Mouse (Mus musculus) embryonic facial prominence, embryonic 10.5 days (tissue): ENCODE data around the gene Tmem91. TPM values are rescaled to one million over a fixed set of nuclear protein-coding genes. Genes with fewer than 3 reads are reported as not detected.

Experiments used
- DNase-seq: peaks from one replicate; pipeline ENCODE4 v3.0.0-alpha.2; 2017; ENCODE audit warnings: low spot score
- H3K27ac ChIP-seq: fragments of 300-500 bp; sonication (generic); replicated peaks from 2 replicates; pipeline ENCODE4 v1.5.1; 2016; ENCODE audit warnings: mild to moderate bottlenecking
- H3K27me3 ChIP-seq: fragments of 300-500 bp; sonication (generic); replicated peaks from 2 replicates; pipeline ENCODE4 v1.6.1; 2016; ENCODE audit warnings: low read depth, mild to moderate bottlenecking; ENCODE audit not compliant: poor library complexity, severe bottlenecking
- H3K36me3 ChIP-seq: fragments of 300-500 bp; sonication (generic); replicated peaks from 2 replicates; pipeline ENCODE4 v1.6.1; 2016; ENCODE audit warnings: mild to moderate bottlenecking, moderate library complexity
- H3K4me1 ChIP-seq: fragments of 300-500 bp; sonication (generic); 2 replicates; pipeline ENCODE4 v1.6.1; 2016
- H3K4me3 ChIP-seq: fragments of 300-500 bp; sonication (generic); 2 replicates; pipeline ENCODE4 v1.5.1; 2016; ENCODE audit warnings: mild to moderate bottlenecking, moderate library complexity
- H3K9me3 ChIP-seq: fragments of 300-500 bp; sonication (generic); 2 replicates; pipeline ENCODE4 v1.6.1; 2016; ENCODE audit warnings: mild to moderate bottlenecking
- WGBS: fragments of 180-500 bp; shearing (Covaris S2); methylation state at CpG from one replicate; pipeline ENCODE4 v1.1.7; 2016; 5-methylcytosine and 5-hydroxymethylcytosine counted together
- polyA plus RNA-seq: library from polyadenylated mRNA; unstranded; fragments of >200 nt; fragmentation: Nextera tagmentation; extraction: Ambion mirVana; gene quantifications from 2 replicates; pipeline ENCODE4 v1.2.1, GENCODE M21; 2016

Tmem91 gene
- polyA plus RNA-seq, 1 experiment from 2014 or later = 3.6 TPM

DNA sequence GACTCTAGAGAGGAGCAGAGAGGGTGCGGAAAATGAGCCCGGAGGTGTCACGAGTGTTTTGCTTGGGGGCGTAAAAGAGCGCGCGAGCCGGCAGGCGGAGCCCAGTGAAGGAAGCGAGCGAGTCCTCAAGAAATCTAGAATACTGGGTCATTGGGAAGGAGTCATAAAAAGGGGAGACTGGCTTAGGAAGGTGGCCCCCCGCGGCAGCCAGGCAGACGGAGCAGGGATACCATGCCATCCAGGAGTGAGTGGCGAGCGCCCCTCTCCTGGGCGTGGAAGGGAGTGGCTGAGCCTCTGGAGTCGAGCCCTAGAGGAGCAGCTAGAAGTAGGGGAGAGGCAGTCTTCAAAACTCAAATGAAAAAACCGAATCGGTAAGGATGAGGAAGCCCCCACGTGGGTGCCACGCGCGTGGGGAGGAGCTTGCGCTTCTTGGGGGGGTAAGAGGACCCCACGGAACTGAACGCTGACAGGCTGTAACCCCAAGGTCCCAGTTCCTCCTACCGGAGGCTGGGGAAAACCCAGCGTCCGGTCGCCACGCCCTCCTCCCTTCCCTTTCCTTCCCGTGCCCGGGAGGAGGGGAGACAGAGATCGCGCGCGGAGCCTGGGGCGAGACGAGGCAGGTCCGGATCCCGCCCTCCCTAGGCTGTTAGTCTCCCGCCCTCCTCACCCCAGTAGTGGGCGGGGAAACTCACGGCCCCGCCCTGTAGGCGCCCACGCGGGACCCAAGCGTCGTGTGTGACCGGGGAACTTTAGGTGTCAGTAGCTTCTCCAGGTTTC is 14.0 kb upstream of the Tmem91 start:
- 0 out of 2 replicates have a peak, but pooled peaks cover 3% of the 10 kb centered on the region for H3K36me3 ChIP-seq
- H3K4me1 ChIP-seq = peaks cover 50% of the 10 kb centered on the region
- no peaks in the 10 kb centered on the region for H3K9me3 ChIP-seq
- H3K4me3 ChIP-seq = peak overlapping the region; percentile 67
- DNase-seq = peak; percentile 71
- WGBS = 2% methylated on average over 52 of the region's 52 CpGs
- peak overlapping the region; percentile 40; the same call in 1 of the 2 replicates for H3K27ac ChIP-seq
- peaks cover 77% of the 10 kb centered on the region for H3K27me3 ChIP-seq

DNA sequence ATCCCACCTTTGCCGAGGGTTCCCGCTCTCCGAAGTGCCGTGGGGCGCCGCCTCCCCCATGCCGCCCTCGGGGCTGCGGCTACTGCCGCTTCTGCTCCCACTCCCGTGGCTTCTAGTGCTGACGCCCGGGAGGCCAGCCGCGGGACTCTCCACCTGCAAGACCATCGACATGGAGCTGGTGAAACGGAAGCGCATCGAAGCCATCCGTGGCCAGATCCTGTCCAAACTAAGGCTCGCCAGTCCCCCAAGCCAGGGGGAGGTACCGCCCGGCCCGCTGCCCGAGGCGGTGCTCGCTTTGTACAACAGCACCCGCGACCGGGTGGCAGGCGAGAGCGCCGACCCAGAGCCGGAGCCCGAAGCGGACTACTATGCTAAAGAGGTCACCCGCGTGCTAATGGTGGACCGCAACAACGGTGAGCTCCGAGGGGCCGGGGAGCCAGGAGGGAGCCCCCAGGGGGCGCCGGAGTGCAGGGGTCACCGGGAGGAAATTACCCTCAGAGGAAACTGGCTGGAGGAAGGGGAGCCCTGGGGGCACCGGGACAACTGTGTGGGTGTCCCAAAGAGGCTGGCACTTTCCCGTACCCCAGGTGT is 12.9 kb upstream of the Tmem91 start:
- under 1% methylated on average over 47 of the region's 47 CpGs for WGBS
- Histone ChIP-seq H3K9me3 (no peaks in the 10 kb centered on the region), H3K4me1 (peaks cover 47% of the 10 kb centered on the region), H3K27ac (peak overlapping the region; percentile 82), H3K36me3 (peaks cover 9% of the 10 kb centered on the region; the same call in 1 of the 2 replicates), H3K27me3 (peaks cover 80% of the 10 kb centered on the region), H3K4me3 (peak overlapping the region; percentile 67)
- peak; percentile 58 for DNase-seq

DNA sequence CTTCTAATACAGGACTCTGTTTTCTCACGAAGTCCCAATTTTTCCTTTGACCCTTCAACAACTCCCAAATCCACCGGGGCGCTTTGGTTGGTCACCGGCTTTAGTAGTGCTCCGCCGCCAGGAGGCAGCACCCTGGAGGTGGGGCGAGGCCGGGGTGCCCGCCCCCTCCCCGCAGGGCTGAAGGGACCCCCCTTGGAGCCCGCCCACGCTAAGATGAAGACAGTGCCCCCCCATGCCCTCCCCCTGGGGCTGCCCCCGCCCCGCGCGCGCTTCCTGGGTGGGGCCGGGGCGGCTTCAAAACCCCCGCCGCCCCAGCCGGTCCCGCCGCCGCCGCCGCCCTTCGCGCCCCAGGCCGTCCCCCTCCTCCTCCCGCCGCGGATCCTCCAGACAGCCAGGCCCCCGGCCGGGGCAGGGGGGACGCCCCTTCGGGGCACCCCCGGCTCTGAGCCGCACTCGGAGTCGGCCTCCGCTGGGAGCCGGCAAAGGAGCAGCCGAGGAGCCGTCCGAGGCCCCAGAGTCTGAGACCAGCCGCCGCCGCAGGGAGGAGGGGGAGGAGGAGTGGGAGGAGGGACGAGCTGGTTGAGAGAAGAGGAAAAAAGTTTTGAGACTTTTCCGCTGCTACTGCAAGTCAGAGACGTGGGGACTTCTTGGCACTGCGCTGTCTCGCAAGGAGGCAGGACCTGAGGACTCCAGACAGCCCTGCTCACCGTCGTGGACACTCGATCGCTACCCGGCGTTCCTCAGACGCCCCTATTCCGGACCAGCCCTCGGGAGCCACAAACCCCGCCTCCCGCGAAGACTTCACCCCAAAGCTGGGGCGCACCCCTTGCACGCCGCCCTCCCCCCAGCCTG is 11.9 kb upstream of the Tmem91 start, which contains the start of gene Tgfb1:
Gene Tgfb1, plus strand, starts transcription at position 323 of the 852 bp plus-strand sequence.
- Histone ChIP-seq H3K27me3 (peaks cover 78% of the 10 kb centered on the region), H3K4me1 (peaks cover 49% of the 10 kb centered on the region), H3K36me3 (peaks cover 10% of the 10 kb centered on the region; the same call in 1 of the 2 replicates), H3K9me3 (no peaks in the 10 kb centered on the region), H3K27ac (peak within 1 kb of the TSS; percentile 82), H3K4me3 (peak within 1 kb of the TSS; percentile 67)
- WGBS = 1% methylated on average over 69 of the region's 69 CpGs
- peak; percentile 78 for DNase-seq

DNA sequence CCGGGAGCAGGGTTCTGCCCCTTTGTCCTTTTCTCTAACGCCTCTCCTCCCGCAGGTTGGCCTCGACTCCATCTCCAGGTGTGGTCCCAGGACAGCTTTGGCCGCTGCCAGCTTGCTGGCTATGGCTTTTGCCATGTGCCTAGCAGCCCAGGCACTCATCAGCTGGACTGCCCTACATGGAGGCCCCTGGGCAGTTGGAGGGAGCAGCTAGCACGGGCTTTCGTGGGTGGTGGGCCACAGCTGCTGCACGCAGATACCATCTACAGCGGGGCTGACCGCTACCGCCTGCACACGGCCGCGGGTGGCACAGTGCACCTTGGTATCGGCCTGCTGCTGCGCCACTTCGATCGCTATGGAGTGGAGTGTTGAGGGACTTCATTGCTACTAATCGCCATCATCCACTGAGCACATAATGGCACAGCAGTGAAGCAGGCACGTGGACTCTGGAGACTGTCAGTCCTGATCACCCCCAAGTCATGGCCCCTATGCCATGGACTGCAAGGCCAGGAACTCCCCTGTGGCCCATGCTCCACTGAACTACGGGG is 11.0 kb upstream of the Tmem91 start:
- DNase-seq = no peak
- peaks cover 10% of the 10 kb centered on the region; the same call in 1 of the 2 replicates for H3K36me3 ChIP-seq
- WGBS = 71% methylated on average over 21 of the region's 21 CpGs
- peaks cover 69% of the 10 kb centered on the region for H3K27me3 ChIP-seq
- H3K4me1 ChIP-seq = peaks cover 59% of the 10 kb centered on the region
- H3K27ac ChIP-seq = no peak overlapping the region
- peak overlapping the region; percentile 67 for H3K4me3 ChIP-seq
- no peaks in the 10 kb centered on the region for H3K9me3 ChIP-seq

DNA sequence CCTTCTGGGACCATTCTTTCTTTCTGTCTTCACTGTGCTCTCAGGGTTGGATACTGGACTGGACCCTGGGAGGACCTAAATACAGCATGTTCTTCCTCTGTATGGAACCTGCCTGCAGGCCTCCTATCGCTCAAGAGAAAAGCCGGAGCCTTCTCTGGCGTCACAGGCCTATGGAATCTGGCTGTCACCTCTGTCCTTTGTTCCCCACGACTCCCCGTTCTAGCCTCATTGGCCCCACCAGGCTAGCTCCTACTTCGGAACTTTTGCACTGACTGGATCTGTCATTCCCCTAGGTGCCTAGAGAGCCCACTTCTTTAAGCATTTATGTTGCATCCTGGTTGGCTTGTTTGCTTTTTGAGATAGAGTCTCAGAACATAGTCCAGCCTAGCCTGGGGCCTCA is 9.7 kb upstream of the Tmem91 start:
- peaks cover 62% of the 10 kb centered on the region for H3K4me1 ChIP-seq
- DNase-seq = no peak
- peaks cover 10% of the 10 kb centered on the region; the same call in 1 of the 2 replicates for H3K36me3 ChIP-seq
- H3K4me3 ChIP-seq = no peak overlapping the region
- H3K27ac ChIP-seq = no peak overlapping the region
- peaks cover 57% of the 10 kb centered on the region for H3K27me3 ChIP-seq
- 85% methylated on average over 6 of the region's 6 CpGs for WGBS
- H3K9me3 ChIP-seq = no peaks in the 10 kb centered on the region

DNA sequence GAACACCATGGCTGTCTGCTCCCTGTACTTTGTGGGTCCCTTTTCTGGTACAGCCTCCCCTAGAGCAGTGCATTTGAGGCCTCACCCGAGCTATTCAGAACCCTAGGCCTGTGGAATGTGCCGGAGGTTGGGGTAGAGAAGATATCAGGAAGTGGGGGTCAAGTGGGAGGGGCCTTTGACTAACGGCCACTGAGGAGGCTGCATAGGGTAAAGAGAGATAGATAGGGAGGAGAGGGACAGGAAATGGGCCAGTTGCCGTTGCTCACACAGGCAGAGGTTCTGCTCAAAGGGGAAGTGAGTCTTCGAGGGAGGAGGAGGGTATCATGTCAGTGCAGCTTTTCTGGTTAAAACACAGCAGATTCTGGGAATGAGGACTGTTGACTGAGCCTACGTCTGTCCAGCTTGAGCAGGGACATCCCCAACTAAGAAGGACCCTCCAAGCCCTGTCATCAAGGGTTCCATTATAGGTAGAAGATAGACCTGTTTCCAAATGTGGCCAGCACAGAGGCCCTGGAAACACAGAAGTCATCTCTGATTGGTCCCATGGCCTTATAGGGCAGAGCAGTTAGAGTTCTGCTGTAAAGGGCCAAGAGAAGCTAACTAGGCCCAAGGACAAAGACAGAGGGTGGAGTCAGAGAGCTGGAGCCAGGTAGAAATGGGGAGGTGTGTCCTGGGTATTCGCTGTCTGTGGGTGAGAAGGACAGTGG is 8.7 kb upstream of the Tmem91 start:
- H3K9me3 ChIP-seq = no peaks in the 10 kb centered on the region
- no peak overlapping the region for H3K4me3 ChIP-seq
- WGBS = 62% methylated on average over 7 of the region's 7 CpGs
- H3K27ac ChIP-seq = no peak overlapping the region
- peaks cover 52% of the 10 kb centered on the region for H3K4me1 ChIP-seq
- DNase-seq = no peak
- peaks cover 57% of the 10 kb centered on the region for H3K27me3 ChIP-seq
- H3K36me3 ChIP-seq = peaks cover 10% of the 10 kb centered on the region; the same call in 1 of the 2 replicates

DNA sequence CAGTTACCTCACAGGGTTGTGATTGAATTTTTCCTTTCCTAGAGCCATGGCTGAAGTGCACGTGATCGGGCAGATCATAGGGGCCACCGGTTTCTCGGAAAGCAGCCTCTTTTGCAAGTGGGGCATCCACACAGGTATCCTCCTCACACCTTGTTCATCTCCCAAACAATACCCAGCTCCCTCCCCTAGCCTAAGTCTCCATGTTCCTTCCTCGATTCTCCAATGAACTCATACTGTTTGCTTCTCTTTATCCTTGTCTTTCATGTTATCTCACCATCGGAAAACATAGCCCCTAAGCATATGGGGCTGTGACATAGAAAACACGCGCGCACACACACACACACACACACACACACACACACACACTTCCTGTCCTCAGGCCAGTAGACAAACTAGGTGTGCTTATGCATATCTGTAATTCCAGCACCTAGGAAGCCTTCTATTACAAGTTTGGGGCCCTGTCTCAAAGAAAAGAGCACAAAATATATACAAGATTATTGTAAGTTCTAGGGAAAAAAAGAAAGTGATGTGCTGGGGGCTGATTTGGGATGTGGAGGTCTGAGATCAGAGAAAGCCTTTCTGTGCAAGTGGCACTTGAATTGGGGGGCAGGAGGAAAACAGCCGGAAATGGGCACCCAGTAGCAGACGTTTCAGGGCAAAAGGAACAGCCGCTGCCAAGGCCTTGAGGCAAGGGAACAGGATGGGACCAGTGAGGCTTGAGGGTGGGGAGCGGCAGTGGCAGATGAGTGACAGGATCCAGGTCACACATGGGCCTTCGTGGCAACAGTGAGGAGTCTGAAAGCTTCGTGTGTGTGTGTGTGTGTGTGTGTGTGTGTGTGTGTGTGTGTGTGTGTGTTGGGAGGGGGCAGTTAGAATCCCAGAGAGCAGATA is 6.6 kb upstream of the Tmem91 start:
- Histone ChIP-seq H3K27ac (peak overlapping the region; percentile 94; the same call in 1 of the 2 replicates), H3K4me3 (peak overlapping the region; percentile 77), H3K27me3 (peaks cover 48% of the 10 kb centered on the region), H3K4me1 (peaks cover 32% of the 10 kb centered on the region), H3K9me3 (no peaks in the 10 kb centered on the region), H3K36me3 (peaks cover 10% of the 10 kb centered on the region; the same call in 1 of the 2 replicates)
- no peak for DNase-seq
- 63% methylated on average over 15 of the region's 15 CpGs for WGBS

DNA sequence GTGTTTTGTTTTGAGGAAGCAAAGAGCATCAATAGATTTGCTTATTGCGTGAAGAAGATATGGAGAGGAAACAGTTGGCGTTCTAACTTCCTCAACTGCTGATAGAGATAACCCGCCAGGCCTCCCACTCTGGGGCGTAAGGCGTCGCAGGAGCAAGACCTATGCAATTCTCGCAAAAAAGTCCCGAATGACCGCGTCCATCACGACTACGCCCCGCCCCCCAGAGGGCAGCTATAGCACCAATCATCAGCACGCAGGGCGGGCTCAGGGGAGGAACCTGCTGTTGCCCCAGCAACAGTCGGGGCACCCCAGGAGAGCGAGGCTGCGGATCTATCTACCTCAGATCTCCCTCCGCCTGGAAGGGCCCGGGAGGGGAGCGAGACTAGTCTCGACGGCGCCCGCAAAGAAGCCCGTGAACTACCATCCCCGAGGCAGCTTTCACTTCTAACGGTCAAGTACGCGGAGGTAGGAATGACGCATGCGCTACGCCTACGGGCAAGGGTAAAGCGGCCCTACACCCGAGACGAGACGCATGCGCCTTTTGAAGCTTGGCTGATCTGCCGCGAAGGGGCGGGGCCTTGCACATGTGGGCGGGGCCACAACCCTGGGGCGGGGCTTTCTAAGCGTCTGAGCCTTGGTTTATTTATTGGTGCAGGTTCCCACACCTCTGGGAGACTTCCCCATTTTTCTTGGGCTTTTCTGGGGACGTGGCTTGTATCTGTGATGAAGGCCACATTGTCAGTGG is 5.7 kb upstream of the Tmem91 start, which contains the start of gene B9d2:
Gene B9d2, plus strand, starts transcription at position 267 of the 745 bp plus-strand sequence.
- peak within 1 kb of the TSS; percentile 77 for H3K4me3 ChIP-seq
- H3K27ac ChIP-seq = peak within 1 kb of the TSS; percentile 94
- DNase-seq = peak; percentile 95
- peaks cover 8% of the 10 kb centered on the region; the same call in 1 of the 2 replicates for H3K36me3 ChIP-seq
- H3K9me3 ChIP-seq = no peaks in the 10 kb centered on the region
- peaks cover 48% of the 10 kb centered on the region for H3K27me3 ChIP-seq
- WGBS = under 1% methylated on average over 46 of the region's 46 CpGs
- peaks cover 23% of the 10 kb centered on the region for H3K4me1 ChIP-seq

DNA sequence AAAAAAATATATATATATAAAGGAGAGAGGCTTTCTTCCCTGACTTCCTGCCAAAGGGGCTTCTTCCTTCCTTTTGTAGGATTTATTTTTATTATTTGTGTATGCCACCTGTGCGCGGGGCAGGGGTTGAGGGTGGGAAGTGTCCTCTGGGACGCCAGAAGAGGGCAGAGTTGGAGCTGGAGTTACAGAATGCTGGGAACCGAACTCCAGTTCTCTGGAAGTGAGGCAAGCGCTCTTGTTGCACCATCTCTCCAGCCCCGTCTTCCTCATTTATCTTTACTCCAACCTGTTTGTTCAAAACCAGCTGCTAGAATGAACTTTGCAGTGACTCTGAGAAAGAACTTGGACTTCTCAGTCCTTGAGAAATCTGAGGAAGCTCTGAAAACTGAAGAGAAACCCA is 5.0 kb upstream of the Tmem91 start:
- 9% methylated on average over 6 of the region's 6 CpGs for WGBS
- peaks cover 48% of the 10 kb centered on the region for H3K27me3 ChIP-seq
- DNase-seq = no peak
- H3K4me3 ChIP-seq = peak overlapping the region; percentile 77
- H3K27ac ChIP-seq = no peak overlapping the region
- peaks cover 8% of the 10 kb centered on the region; the same call in 1 of the 2 replicates for H3K36me3 ChIP-seq
- no peaks in the 10 kb centered on the region for H3K9me3 ChIP-seq
- peaks cover 20% of the 10 kb centered on the region for H3K4me1 ChIP-seq

DNA sequence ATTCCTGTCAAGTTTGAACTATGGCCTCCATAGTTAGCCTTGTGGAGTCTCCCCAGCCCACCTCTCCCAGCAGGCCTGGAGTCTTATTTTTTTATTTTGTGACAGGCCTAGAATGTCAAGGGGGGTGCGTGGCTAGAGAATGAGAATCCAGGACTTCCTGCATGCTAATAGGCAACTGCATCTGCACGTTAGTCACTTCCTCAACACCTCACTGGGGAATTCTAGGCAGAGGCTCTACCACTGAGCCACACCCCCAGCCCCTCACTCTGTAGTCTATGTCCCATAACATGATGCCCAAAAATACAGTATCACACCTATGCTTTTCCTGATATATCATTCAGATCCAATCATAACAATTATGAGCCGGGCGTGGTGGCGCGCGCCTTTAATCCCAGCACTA is 2.0 kb upstream of the Tmem91 start:
- no peaks in the 10 kb centered on the region for H3K36me3 ChIP-seq
- no peak overlapping the region for H3K4me3 ChIP-seq
- 89% methylated on average over 7 of the region's 7 CpGs for WGBS
- no peak overlapping the region for H3K27ac ChIP-seq
- H3K27me3 ChIP-seq = peaks cover 61% of the 10 kb centered on the region
- peaks cover 2% of the 10 kb centered on the region; the same call in 1 of the 2 replicates for H3K9me3 ChIP-seq
- no peak for DNase-seq
- H3K4me1 ChIP-seq = peaks cover 25% of the 10 kb centered on the region
